Mouse (Mus musculus): Measurements from ENCODE around the gene Rrp15.

DNA sequence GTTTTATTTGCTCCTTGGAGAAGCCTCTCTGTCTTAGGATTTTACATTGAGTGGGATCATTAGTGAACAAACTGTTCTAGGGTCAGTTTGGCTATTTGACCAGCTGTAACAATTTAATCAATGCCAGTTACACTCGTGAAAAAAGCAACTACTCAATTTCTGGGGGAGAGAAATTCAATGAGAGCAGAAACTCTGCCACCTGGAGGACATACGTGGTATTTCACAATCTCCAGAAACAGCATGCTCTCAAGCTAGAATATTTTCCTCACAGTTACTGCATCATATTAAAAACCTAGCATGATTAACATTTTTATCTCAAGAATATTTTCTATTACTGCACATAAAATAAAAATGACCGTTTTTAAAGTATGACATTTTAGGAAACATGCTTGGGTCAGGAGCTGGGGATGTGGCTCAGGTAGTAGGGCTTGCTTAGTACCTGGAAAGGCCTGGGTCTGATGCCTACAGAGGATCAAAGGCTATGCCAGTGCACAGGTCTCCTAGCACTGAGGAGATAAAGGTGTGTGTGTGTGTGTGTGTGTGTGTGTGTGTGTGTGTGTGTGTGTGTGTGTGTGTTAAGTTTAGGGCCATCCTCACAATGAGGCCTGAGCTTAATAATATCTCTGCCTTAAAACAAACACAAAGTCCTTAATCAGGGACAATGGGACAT is 36.2 kb downstream of the Rrp15 start:
- TF ChIP-seq CTCF (IDR thresholded peaks at IDR 0.05; ENCODE audit: low read depth, low read length) (peak; percentile 58), POLR2A (IDR thresholded peaks at IDR 0.05; ENCODE audit: extremely low read depth, insufficient read depth, low read length) (no peak)
